Mouse (Mus musculus) adrenal gland, postnatal 0 days (tissue): ENCODE results near the gene Itgb2l. TPM values are rescaled to one million over a fixed set of nuclear protein-coding genes. Genes with fewer than 3 reads are reported as not detected.

Experiments
- polyA plus RNA-seq: library from polyadenylated mRNA; unstranded; fragments of >200 nt; fragmentation: Nextera tagmentation; extraction: Ambion mirVana; gene quantifications from 2 replicates; pipeline ENCODE4 v1.2.1, GENCODE M21; 2015

Gene Itgb2l
- 0.27 and 0.40 TPM in 2 replicates for polyA plus RNA-seq

GRCm38 (mm10) chr16:96443468-96443867 lies at the start of gene Itgb2l:
TSS of gene Itgb2l (minus strand) at chr16:96443619.

GRCm38 (mm10) chr16:96467445-96467844 lies 24.0 kb upstream of the Itgb2l start, which contains the start of gene Pcp4:
TSS of gene Pcp4 (plus strand) at chr16:96467606.

Other genes with a start within 250 kb of the Itgb2l start
- gene Sh3bgr, start 243.2 kb downstream of the Itgb2l start, polyA plus RNA-seq, result 5.7 and 8.8 TPM in 2 replicates
- 0.22 TPM in 1 of 2 replicates, not detected in the other for gene B3galt5, start 207.8 kb downstream of the Itgb2l start, polyA plus RNA-seq
- gene Pcp4, start 24.0 kb upstream of the Itgb2l start, polyA plus RNA-seq, result 112 and 182 TPM in 2 replicates